Mouse (Mus musculus): ENCODE results near the gene Inpp5d.

DNA sequence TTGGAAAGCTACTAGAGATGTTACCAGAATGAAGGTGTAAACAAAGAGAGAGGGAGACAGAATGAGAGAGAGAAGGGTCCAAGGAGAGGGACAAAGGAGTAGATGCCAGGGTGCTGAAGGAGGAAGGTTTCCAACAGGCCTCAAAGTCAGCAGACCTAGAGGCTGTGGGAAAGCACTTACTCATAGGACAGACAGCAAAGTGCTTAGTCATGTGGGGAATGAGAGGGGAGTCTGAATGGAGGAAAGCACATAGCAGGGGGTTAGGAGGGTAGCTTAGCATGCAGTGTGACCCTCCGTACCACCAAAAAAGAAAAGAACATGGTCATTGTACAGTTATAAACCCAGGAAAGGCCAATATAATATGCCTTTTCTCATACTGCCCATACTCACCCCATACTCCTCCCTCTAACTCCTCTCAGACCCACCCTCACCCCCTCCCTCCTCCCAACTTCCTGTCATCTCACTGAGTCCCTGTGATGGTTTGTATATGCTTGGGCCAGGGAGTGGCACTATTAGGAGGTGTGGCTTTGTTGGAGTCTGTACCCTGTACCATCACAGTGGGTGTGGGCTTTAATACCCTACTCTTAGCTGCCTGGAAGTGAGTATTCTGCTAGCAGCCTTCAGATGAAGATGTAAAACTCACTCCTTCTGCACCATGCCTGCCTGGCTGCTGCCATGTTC lies 69.7 kb downstream of the Inpp5d start:
- TF ChIP-seq CTCF (IDR thresholded peaks at IDR 0.05) (no peak), EP300 (IDR thresholded peaks at IDR 0.05) (no peak)
